Comparison of ENCODE assay signal across 8 mouse cellular contexts in genomic region chrX:94122709-94123058, GRCm38 (mm10). TPM values are rescaled to one million over a fixed set of nuclear protein-coding genes. Genes with fewer than 3 reads are reported as not detected.
DNase-seq lines count a peak whose midpoint lies in the region; ATAC-seq and TF ChIP-seq lines count a peak whose summit lies in the region.

No protein-coding gene starts in this region.

- peaks cover 3% of the 10 kb centered on the region; the same call in 1 of the 2 replicates for H3K9me3 ChIP-seq in kidney, embryonic 16.5 days (ENCODE audit: low read length)
- H3K9me3 ChIP-seq in forebrain, embryonic 16.5 days (ENCODE audit: control insufficient read depth, low read length) = no peaks in the 10 kb centered on the region
- H3K9me3 ChIP-seq in liver, postnatal 0 days (ENCODE audit: low read length) = no peaks in the 10 kb centered on the region

- ATAC-seq in kidney, embryonic 16.5 days (ENCODE audit: low FRiP score, low TSS enrichment) = peak; percentile 76
- ATAC-seq in forebrain, embryonic 16.5 days = peak; percentile 68
- peak; percentile 63 for ATAC-seq in liver, postnatal 0 days

- no peak for TF ChIP-seq CTCF in bone marrow, adult 2 months (IDR thresholded peaks at IDR 0.05; ENCODE audit: control insufficient read depth, insufficient read depth, low read length)
- no peak for TF ChIP-seq CTCF in liver, postnatal 0 days (IDR thresholded peaks at IDR 0.05; ENCODE audit: low read depth)

- H3K4me3 ChIP-seq in kidney, embryonic 16.5 days (ENCODE audit: low read length) = peak overlapping the region; percentile 66
- peak overlapping the region; percentile 66 for H3K4me3 ChIP-seq in bone marrow, adult 2 months (replicated peaks; ENCODE audit: control insufficient read depth, low read depth, low read length)
- H3K4me3 ChIP-seq in forebrain, embryonic 16.5 days (replicated peaks; ENCODE audit: low read length) = peak overlapping the region; percentile 60
- peak overlapping the region; percentile 71 for H3K4me3 ChIP-seq in liver, postnatal 0 days (ENCODE audit: low read depth, low read length)

- DNase-seq in kidney, postnatal 36 days = no peak
- DNase-seq in liver, postnatal 0 days = no peak
- no peak for DNase-seq in c-Kit-positive CD71-positive TER-119-positive erythroid progenitor cells, embryonic 14.5 days (ENCODE audit: low spot score)
- no peak for DNase-seq in thymus, postnatal 4 days
- DNase-seq in left cerebral cortex, adult 11 months (ENCODE audit: low spot score) = no peak

- peaks cover 26% of the 10 kb centered on the region; the same call in 1 of the 2 replicates for H3K27me3 ChIP-seq in kidney, embryonic 16.5 days (ENCODE audit: insufficient read depth, low read length)
- H3K27me3 ChIP-seq in forebrain, embryonic 16.5 days (replicated peaks; ENCODE audit: control insufficient read depth, insufficient read depth, low read length) = peaks cover 21% of the 10 kb centered on the region; the same call in 1 of the 2 replicates
- no peaks in the 10 kb centered on the region for H3K27me3 ChIP-seq in liver, postnatal 0 days (ENCODE audit: insufficient read depth, low read length)

- H3K4me1 ChIP-seq in kidney, embryonic 16.5 days (ENCODE audit: insufficient read depth, low read length) = peaks cover 4% of the 10 kb centered on the region; the same call in 1 of the 2 replicates
- no peaks in the 10 kb centered on the region for H3K4me1 ChIP-seq in bone marrow, adult 2 months (ENCODE audit: control insufficient read depth, insufficient read depth, low read length)
- H3K4me1 ChIP-seq in forebrain, embryonic 16.5 days (replicated peaks; ENCODE audit: control insufficient read depth, insufficient read depth, low read length) = peaks cover 5% of the 10 kb centered on the region
- H3K4me1 ChIP-seq in liver, postnatal 0 days (ENCODE audit: insufficient read depth) = peaks cover 5% of the 10 kb centered on the region; the same call in 1 of the 2 replicates

- 38% methylated on average over 27 of the region's 53 CpGs for WGBS in kidney, embryonic 16.5 days
- 28% methylated on average over 53 of the region's 53 CpGs for WGBS in bone marrow, adult 2 months
- 24% methylated on average over 41 of the region's 53 CpGs for WGBS in forebrain, embryonic 16.5 days
- WGBS in liver, postnatal 0 days (ENCODE audit: insufficient replicate concordance) = 11% methylated on average over 26 of the region's 53 CpGs

- peak overlapping the region; percentile 98 for H3K27ac ChIP-seq in kidney, embryonic 16.5 days (ENCODE audit: low read length)
- H3K27ac ChIP-seq in bone marrow, adult 2 months (ENCODE audit: control insufficient read depth, insufficient read depth, low read depth, low read length, poor library complexity) = peak overlapping the region; percentile 100
- peak overlapping the region; percentile 99 for H3K27ac ChIP-seq in forebrain, embryonic 16.5 days (ENCODE audit: low read length)
- peak overlapping the region; percentile 100 for H3K27ac ChIP-seq in liver, postnatal 0 days (ENCODE audit: low read depth)

- H3K9ac ChIP-seq in kidney, embryonic 16.5 days (replicated peaks; ENCODE audit: low read length) = peak overlapping the region; percentile 94
- H3K9ac ChIP-seq in forebrain, embryonic 16.5 days (replicated peaks; ENCODE audit: low read depth, low read length) = peak overlapping the region; percentile 89
- H3K9ac ChIP-seq in liver, postnatal 0 days (replicated peaks) = peak overlapping the region; percentile 95

- peak overlapping the region; percentile 52 for H3K4me2 ChIP-seq in kidney, embryonic 16.5 days (replicated peaks; ENCODE audit: low read depth, low read length)
- peak overlapping the region; percentile 29 for H3K4me2 ChIP-seq in forebrain, embryonic 16.5 days (ENCODE audit: low read length)
- peak overlapping the region; percentile 74 for H3K4me2 ChIP-seq in liver, postnatal 0 days (ENCODE audit: low read depth, low read length)

- TF ChIP-seq POLR2A in bone marrow, adult 2 months (IDR thresholded peaks at IDR 0.05; ENCODE audit: borderline replicate concordance, control insufficient read depth, low read depth, low read length) = no peak

- TF ChIP-seq EP300 in liver, postnatal 0 days (IDR thresholded peaks at IDR 0.05; ENCODE audit: low read depth) = no peak

- H3K36me3 ChIP-seq in kidney, embryonic 16.5 days (ENCODE audit: insufficient read depth, low read length) = no peaks in the 10 kb centered on the region
- no peaks in the 10 kb centered on the region for H3K36me3 ChIP-seq in forebrain, embryonic 16.5 days (ENCODE audit: control insufficient read depth, insufficient read depth)
- H3K36me3 ChIP-seq in liver, postnatal 0 days (replicated peaks; ENCODE audit: insufficient read depth, low read length) = no peaks in the 10 kb centered on the region

RNA-seq across cellular contexts. Expression of gene Zfx, which starts 0.8 kb away (rescaled TPM):
- 30.5 and 31.6 TPM in 2 replicates for polyA plus RNA-seq in kidney, embryonic 16.5 days (2015; fragmentation: Nextera tagmentation; extraction: Ambion mirVana)
- 9.8 and 11.1 TPM in 2 replicates for polyA plus RNA-seq in bone marrow, adult 2 months (2011; ENCODE audit: insufficient read depth, insufficient read length, low replicate concordance, missing spikeins)
- 28.1 and 32.8 TPM in 2 replicates for polyA plus RNA-seq in forebrain, embryonic 16.5 days (2015; fragmentation: Nextera tagmentation; extraction: Ambion mirVana)
- polyA plus RNA-seq in liver, postnatal 0 days (2015; fragmentation: Nextera tagmentation; extraction: Ambion mirVana) = 9.0 and 9.8 TPM in 2 replicates
